Mouse (Mus musculus): ENCODE measurements around the gene Mgll. TPM values are rescaled to one million over a fixed set of nuclear protein-coding genes. Genes with fewer than 3 reads are reported as not detected.
A peak's percentile ranks its signal among the peaks of the same experiment; 100 is the strongest.

Gene Mgll
- 100 to 1,000 TPM; 160 to 194 TPM for total RNA-seq (2021)
- long read RNA-seq, experiment 1, transcript Mgll-204 (8 exons, 3,676 nt): major isoform, 120 of 298 reads
- long read RNA-seq, experiment 1, transcript Mgll-207 (8 exons, 3,991 nt): minor isoform, 23 of 298 reads
- long read RNA-seq, experiment 1, partial matches to known transcripts: 12 of 298 reads
- long read RNA-seq, experiment 1, other reads (novel, unspliced or antisense): 141 of 298 reads
- long read RNA-seq, experiment 2, transcript Mgll-204 (8 exons, 3,676 nt): major isoform, 42 of 94 reads
- long read RNA-seq, experiment 2, transcript Mgll-207 (8 exons, 3,991 nt): minor isoform, 8 of 94 reads
- long read RNA-seq, experiment 2, partial matches to known transcripts: 5 of 94 reads
- long read RNA-seq, experiment 2, other reads (novel, unspliced or antisense): 38 of 94 reads

- DNase-seq: peak; percentile 79 to 84
Measured at GRCm38 (mm10) chr6:88724313-88725195, at the start of gene Mgll. Mgll (plus strand) TSS chr6:88724412.

- no peak for DNase-seq
Measured at GRCm38 (mm10) chr6:88675815-88676214, 48.4 kb upstream of the Mgll start.

GRCm38 (mm10) chr6:88676753-88677736 lies 47.2 kb upstream of the Mgll start:
- DNase-seq: no peak

- DNase-seq: no peak
Measured at GRCm38 (mm10) chr6:88677738-88678137, 46.5 kb upstream of the Mgll start.

DNA sequence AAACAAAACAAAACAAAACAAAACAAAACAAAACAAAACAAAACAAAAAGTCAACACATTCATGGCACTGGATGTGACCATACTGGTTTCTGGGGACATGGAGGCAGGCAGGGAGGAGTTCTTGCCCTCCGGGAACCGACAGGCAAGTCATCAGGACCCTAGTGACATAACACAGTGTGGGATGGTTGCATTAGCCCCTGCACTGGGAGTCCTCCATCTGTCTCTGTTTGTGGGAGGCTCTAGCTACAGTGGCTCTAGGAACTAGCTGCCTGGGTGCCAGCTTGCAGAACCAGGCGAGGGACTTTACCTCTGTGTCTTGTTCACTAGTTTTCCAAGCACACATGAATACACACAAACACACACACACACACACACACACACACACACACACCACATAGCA lies 43.2 kb upstream of the Mgll start:
- no peak for DNase-seq

DNA sequence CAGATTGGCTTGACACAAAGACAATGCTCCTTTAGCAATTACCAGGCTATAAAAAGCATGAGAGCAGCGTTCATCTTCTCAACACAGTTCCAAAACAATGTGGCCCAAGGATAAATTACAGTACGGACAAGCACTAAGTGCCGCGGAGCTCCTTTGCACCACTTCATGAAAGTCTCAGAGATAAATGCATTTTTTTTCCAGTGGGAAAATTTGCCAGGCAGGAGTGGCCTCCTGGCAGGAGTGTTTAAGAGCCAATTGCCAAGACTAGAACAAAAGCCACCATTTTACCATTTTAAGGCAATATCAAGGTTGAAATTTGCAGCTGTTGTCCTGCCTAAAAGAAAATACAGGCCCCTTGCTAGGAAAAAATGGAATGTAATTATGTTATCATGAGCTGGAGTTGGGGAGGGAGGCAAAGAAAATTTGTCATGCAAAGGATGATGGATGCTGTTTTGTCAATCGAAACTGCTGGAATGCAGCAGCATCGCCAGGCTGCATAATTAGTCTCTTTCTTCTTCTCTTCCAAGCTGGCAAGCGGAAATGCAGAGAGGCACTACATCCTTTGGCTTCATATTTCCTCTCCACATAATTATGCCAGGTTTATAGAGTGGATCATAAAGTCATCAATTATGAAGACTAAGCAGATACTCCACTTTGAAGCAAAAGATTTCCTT lies 40.7 kb upstream of the Mgll start:
- no peak for DNase-seq

DNA sequence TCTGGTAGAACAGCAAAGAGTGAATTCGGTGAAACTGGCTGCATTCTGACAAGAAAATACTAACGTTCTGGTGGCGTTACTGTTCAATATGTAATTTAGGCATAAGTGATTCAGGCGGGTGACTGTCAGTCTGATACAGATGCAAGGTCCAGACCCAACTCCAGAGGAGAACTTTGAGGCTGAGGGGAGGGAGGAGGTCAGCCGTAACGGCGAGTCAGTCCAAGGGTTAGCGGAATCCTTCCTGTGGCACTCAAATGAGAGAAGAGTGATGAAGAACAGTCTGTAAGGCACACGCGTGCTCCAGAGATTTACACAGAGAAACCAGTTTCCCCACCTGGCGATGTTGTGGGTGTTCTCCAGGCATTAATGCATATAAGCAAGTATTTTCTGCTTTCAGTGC lies 36.0 kb upstream of the Mgll start:
- DNase-seq: no peak

- no peak for DNase-seq
Measured at GRCm38 (mm10) chr6:88688712-88689111, 35.5 kb upstream of the Mgll start.

DNA sequence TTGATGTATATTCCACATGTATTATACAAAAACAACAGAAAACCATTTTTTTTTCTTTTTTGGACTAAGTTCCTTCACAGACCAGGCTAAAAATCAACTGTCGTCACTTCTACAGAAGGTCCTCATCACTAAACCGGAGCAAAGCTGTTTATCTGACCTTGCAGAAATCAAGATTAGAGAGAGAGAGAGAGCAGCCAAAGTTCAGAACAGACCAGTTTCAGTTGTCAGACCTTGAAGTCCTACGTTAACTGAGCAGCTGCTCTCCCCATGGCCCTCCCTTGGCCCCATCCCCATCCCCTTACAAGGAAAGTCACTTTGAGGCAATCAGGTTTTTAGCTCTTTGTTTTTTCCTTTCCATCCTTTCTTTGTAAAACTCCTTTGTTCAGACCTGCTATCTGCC lies 34.0 kb upstream of the Mgll start:
- DNase-seq: peak in 1 of 2 experiments; percentile 21

DNA sequence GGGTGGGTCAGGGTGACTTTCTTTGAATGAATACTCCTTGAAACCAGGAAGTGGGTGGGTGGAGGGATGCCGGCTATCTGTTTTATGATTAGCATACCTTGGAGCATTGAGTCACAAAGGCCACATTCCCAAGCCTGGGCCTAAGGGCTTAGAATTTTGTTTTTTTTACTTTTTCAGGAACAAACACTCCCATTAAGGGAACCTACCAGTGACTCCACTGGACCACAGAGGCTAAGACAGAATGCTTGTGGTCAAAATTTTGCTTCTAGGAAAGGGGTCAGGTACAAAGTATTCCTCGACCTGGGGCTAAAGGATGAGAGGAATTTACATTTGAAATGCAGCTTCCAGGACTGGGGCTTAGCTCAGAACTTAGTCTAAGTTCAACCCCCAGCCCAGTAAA lies 32.9 kb upstream of the Mgll start:
- DNase-seq: no peak

- no peak for DNase-seq
Measured at GRCm38 (mm10) chr6:88702887-88703286, 21.3 kb upstream of the Mgll start.

- DNase-seq: no peak
Measured at GRCm38 (mm10) chr6:88703731-88704130, 20.5 kb upstream of the Mgll start.

- no peak for DNase-seq
Measured at GRCm38 (mm10) chr6:88708401-88709278, 15.6 kb upstream of the Mgll start.

GRCm38 (mm10) chr6:88709279-88709575 lies 15.0 kb upstream of the Mgll start:
- DNase-seq: no peak

DNA sequence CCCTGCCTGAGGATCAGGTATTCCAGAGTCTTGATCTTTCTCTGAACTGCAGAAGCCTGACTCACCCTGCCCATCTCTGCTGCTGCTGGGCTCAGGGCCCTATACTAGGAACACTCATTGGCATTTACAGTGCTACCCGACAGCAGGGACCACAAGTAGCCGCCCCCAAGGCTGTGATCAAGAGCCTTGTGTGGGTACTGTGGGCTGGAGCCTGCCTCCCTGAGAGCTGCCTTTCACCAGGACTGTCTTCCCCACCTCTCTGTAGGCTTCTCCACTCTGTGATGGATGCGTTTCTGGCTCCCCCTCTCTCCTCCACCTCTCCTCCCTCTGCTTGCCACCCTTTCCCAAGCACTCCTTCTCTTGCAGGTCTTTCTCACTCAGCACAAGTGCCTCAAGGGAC lies 12.9 kb upstream of the Mgll start:
- DNase-seq: no peak

- DNase-seq: no peak
Measured at GRCm38 (mm10) chr6:88712083-88712482, 12.1 kb upstream of the Mgll start.

- DNase-seq: no peak
Measured at GRCm38 (mm10) chr6:88713320-88713719, 10.9 kb upstream of the Mgll start.

- no peak for DNase-seq
Measured at GRCm38 (mm10) chr6:88714200-88714674, 10.0 kb upstream of the Mgll start.

- DNase-seq: no peak
Measured at GRCm38 (mm10) chr6:88715378-88715781, 8.8 kb upstream of the Mgll start.

GRCm38 (mm10) chr6:88715966-88716365 lies 8.2 kb upstream of the Mgll start:
- no peak for DNase-seq

All from adrenal gland, postnatal 36 days (tissue).